Mouse (Mus musculus) heart, embryonic 12.5 days (tissue): Measurements from ENCODE around the gene Rgp1. TPM values are rescaled to one million over a fixed set of nuclear protein-coding genes. Genes with fewer than 3 reads are reported as not detected.

Source experiments
- ATAC-seq: fragments of 200-750 bp; cut with Nextera tagmentation; 2 replicates; pipeline ENCODE4 v1.8.0; 2017; ENCODE audit warnings: moderate TSS enrichment, moderate library complexity; ENCODE audit not compliant: insufficient number of reproducible peaks, low FRiP score
- H3K27ac ChIP-seq: fragments of 300-500 bp; sonication (generic); 2 replicates; pipeline ENCODE4 v1.5.1; 2016; ENCODE audit warnings: mild to moderate bottlenecking, moderate library complexity; ENCODE audit not compliant: poor library complexity, severe bottlenecking
- H3K27me3 ChIP-seq: fragments of 300-500 bp; sonication (generic); replicated peaks from 2 replicates; pipeline ENCODE4 v1.6.1; 2016; ENCODE audit warnings: mild to moderate bottlenecking, moderate library complexity
- H3K36me3 ChIP-seq: fragments of 300-500 bp; sonication (generic); 2 replicates; pipeline ENCODE4 v1.6.1; 2016; ENCODE audit warnings: mild to moderate bottlenecking, moderate library complexity
- H3K4me1 ChIP-seq: fragments of 300-500 bp; sonication (generic); replicated peaks from 2 replicates; pipeline ENCODE4 v1.6.1; 2016; ENCODE audit warnings: mild to moderate bottlenecking
- H3K4me2 ChIP-seq: fragments of 300-500 bp; sonication (generic); 2 replicates; pipeline ENCODE4 v1.6.1; 2016; ENCODE audit warnings: mild to moderate bottlenecking, moderate library complexity
- H3K4me3 ChIP-seq: fragments of 300-500 bp; sonication (generic); 2 replicates; pipeline ENCODE4 v1.5.1; 2016; ENCODE audit warnings: mild to moderate bottlenecking
- H3K9ac ChIP-seq: fragments of 300-500 bp; sonication (generic); 2 replicates; pipeline ENCODE4 v1.6.1; 2016; ENCODE audit warnings: mild to moderate bottlenecking, moderate library complexity
- H3K9me3 ChIP-seq: fragments of 300-500 bp; sonication (generic); replicated peaks from 2 replicates; pipeline ENCODE4 v1.6.1; 2016; ENCODE audit warnings: mild to moderate bottlenecking, moderate library complexity
- WGBS: fragments of 180-500 bp; shearing (Covaris S2); methylation state at CpG from one replicate; pipeline ENCODE4 v1.1.7; 2016; 5-methylcytosine and 5-hydroxymethylcytosine counted together
- polyA plus RNA-seq: library from polyadenylated mRNA; unstranded; fragments of >200 nt; fragmentation: Nextera tagmentation; extraction: Ambion mirVana; gene quantifications from 2 replicates; pipeline ENCODE4 v1.2.1, GENCODE M21; 2016

Gene Rgp1
- polyA plus RNA-seq, 1 experiment from 2014 or later, result 20.4 TPM

GRCm38 (mm10) chr4:43552437-43552836, 26.1 kb upstream of the Rgp1 start:
- no peak overlapping the region for H3K4me3 ChIP-seq
- no peak overlapping the region for H3K9ac ChIP-seq
- no peaks in the 10 kb centered on the region for H3K27me3 ChIP-seq
- no peak overlapping the region for H3K27ac ChIP-seq
- no peak overlapping the region for H3K4me2 ChIP-seq
- ATAC-seq, result no peak
- peaks cover 7% of the 10 kb centered on the region for H3K4me1 ChIP-seq
- H3K9me3 ChIP-seq, result peaks cover 7% of the 10 kb centered on the region; the same call in 1 of the 2 replicates
- WGBS, result 95% methylated on average over 5 of the region's 5 CpGs
- peaks cover 97% of the 10 kb centered on the region for H3K36me3 ChIP-seq

- H3K4me1 ChIP-seq, result peaks cover 21% of the 10 kb centered on the region
- H3K9me3 ChIP-seq, result peaks cover 7% of the 10 kb centered on the region; the same call in 1 of the 2 replicates
- H3K4me3 ChIP-seq, result no peak overlapping the region
- no peak overlapping the region for H3K4me2 ChIP-seq
- ATAC-seq, result no peak
- no peaks in the 10 kb centered on the region for H3K27me3 ChIP-seq
- no peak overlapping the region for H3K9ac ChIP-seq
- H3K36me3 ChIP-seq, result peaks cover 83% of the 10 kb centered on the region
- no peak overlapping the region for H3K27ac ChIP-seq
These were observed 24.6 kb upstream of the Rgp1 start for GRCm38 (mm10) chr4:43553891-43554290.

GRCm38 (mm10) chr4:43555926-43556325, 22.6 kb upstream of the Rgp1 start:
- Histone ChIP-seq H3K4me1 (peaks cover 42% of the 10 kb centered on the region), H3K4me3 (no peak overlapping the region), H3K4me2 (no peak overlapping the region), H3K9ac (no peak overlapping the region), H3K36me3 (peaks cover 65% of the 10 kb centered on the region), H3K27ac (no peak overlapping the region), H3K9me3 (peaks cover 7% of the 10 kb centered on the region; the same call in 1 of the 2 replicates), H3K27me3 (no peaks in the 10 kb centered on the region)
- WGBS, result 94% methylated on average over 7 of the region's 7 CpGs
- ATAC-seq, result no peak

GRCm38 (mm10) chr4:43558028-43558630, 20.4 kb upstream of the Rgp1 start:
- peaks cover 46% of the 10 kb centered on the region for H3K4me1 ChIP-seq
- peak overlapping the region; percentile 100 for H3K27ac ChIP-seq
- H3K4me3 ChIP-seq, result peak overlapping the region; percentile 35
- H3K9ac ChIP-seq, result peak overlapping the region; percentile 72
- ATAC-seq, result no peak; the same call in 1 of the 2 replicates
- peak overlapping the region; percentile 92 for H3K4me2 ChIP-seq
- H3K27me3 ChIP-seq, result no peaks in the 10 kb centered on the region
- no peaks in the 10 kb centered on the region for H3K9me3 ChIP-seq
- WGBS, result 1% methylated on average over 5 of the region's 5 CpGs
- H3K36me3 ChIP-seq, result peaks cover 43% of the 10 kb centered on the region

GRCm38 (mm10) chr4:43558631-43559356, 19.7 kb upstream of the Rgp1 start:
- 12% methylated on average over 13 of the region's 13 CpGs for WGBS
- no peaks in the 10 kb centered on the region for H3K27me3 ChIP-seq
- H3K4me1 ChIP-seq, result peaks cover 52% of the 10 kb centered on the region
- H3K9ac ChIP-seq, result peak overlapping the region; percentile 72
- peak overlapping the region; percentile 35 for H3K4me3 ChIP-seq
- H3K36me3 ChIP-seq, result peaks cover 38% of the 10 kb centered on the region
- peak overlapping the region; percentile 100 for H3K27ac ChIP-seq
- ATAC-seq, result peak; percentile 34; the same call in 1 of the 2 replicates
- no peaks in the 10 kb centered on the region for H3K9me3 ChIP-seq
- H3K4me2 ChIP-seq, result peak overlapping the region; percentile 92

- WGBS, result 53% methylated on average over 13 of the region's 13 CpGs
- peak overlapping the region; percentile 100 for H3K27ac ChIP-seq
- no peak for ATAC-seq
These were observed 18.8 kb upstream of the Rgp1 start for GRCm38 (mm10) chr4:43559519-43560242.

GRCm38 (mm10) chr4:43560243-43560611, 18.3 kb upstream of the Rgp1 start:
- no peaks in the 10 kb centered on the region for H3K27me3 ChIP-seq
- peak overlapping the region; percentile 85 for H3K4me3 ChIP-seq
- H3K9me3 ChIP-seq, result no peaks in the 10 kb centered on the region
- H3K4me2 ChIP-seq, result peak overlapping the region; percentile 92
- H3K36me3 ChIP-seq, result peaks cover 35% of the 10 kb centered on the region
- H3K4me1 ChIP-seq, result peaks cover 57% of the 10 kb centered on the region
- no peak for ATAC-seq
- peak overlapping the region; percentile 100 for H3K27ac ChIP-seq
- peak overlapping the region; percentile 99 for H3K9ac ChIP-seq
- WGBS, result 2% methylated on average over 6 of the region's 6 CpGs

More at GRCm38 (mm10) chr4:43559519-43560242, 18.8 kb upstream of the Rgp1 start:
- Histone ChIP-seq H3K36me3 (peaks cover 35% of the 10 kb centered on the region), H3K27me3 (no peaks in the 10 kb centered on the region), H3K4me2 (peak overlapping the region; percentile 92), H3K4me3 (peak overlapping the region; percentile 85), H3K9me3 (no peaks in the 10 kb centered on the region), H3K9ac (peak overlapping the region; percentile 99), H3K4me1 (peaks cover 57% of the 10 kb centered on the region)

GRCm38 (mm10) chr4:43560976-43561375, 17.5 kb upstream of the Rgp1 start:
- H3K4me2 ChIP-seq, result peak overlapping the region; percentile 92
- peaks cover 35% of the 10 kb centered on the region for H3K36me3 ChIP-seq
- H3K4me1 ChIP-seq, result peaks cover 57% of the 10 kb centered on the region
- H3K9me3 ChIP-seq, result no peaks in the 10 kb centered on the region
- H3K27ac ChIP-seq, result peak overlapping the region; percentile 100
- H3K9ac ChIP-seq, result peak overlapping the region; percentile 99
- ATAC-seq, result no peak
- H3K27me3 ChIP-seq, result no peaks in the 10 kb centered on the region
- 7% methylated on average over 2 of the region's 2 CpGs for WGBS
- H3K4me3 ChIP-seq, result peak overlapping the region; percentile 85

- Histone ChIP-seq H3K4me1 (peaks cover 57% of the 10 kb centered on the region), H3K36me3 (peaks cover 35% of the 10 kb centered on the region), H3K9ac (peak overlapping the region; percentile 99), H3K27me3 (no peaks in the 10 kb centered on the region), H3K27ac (peak overlapping the region; percentile 100), H3K9me3 (no peaks in the 10 kb centered on the region), H3K4me3 (peak overlapping the region; percentile 85), H3K4me2 (peak overlapping the region; percentile 92)
- WGBS, result 2% methylated on average over 16 of the region's 16 CpGs
- ATAC-seq, result 0 out of 2 replicates have a peak, but pooled peaks have one; percentile 7
These were observed 17.0 kb upstream of the Rgp1 start for GRCm38 (mm10) chr4:43561436-43561996.

- no peaks in the 10 kb centered on the region for H3K9me3 ChIP-seq
- H3K4me1 ChIP-seq, result peaks cover 53% of the 10 kb centered on the region
- H3K4me3 ChIP-seq, result peak within 1 kb of the TSS; percentile 85
- peaks cover 37% of the 10 kb centered on the region for H3K36me3 ChIP-seq
- under 1% methylated on average over 62 of the region's 62 CpGs for WGBS
- no peaks in the 10 kb centered on the region for H3K27me3 ChIP-seq
- peak; percentile 91 for ATAC-seq
- H3K9ac ChIP-seq, result peak within 1 kb of the TSS; percentile 99
- peak within 1 kb of the TSS; percentile 100 for H3K27ac ChIP-seq
- peak within 1 kb of the TSS; percentile 92 for H3K4me2 ChIP-seq
These were observed 16.3 kb upstream of the Rgp1 start, which contains the start of the genes Creb3 and Tln1 for GRCm38 (mm10) chr4:43561997-43562768. Gene Creb3 (plus strand): TSS chr4:43562332. Gene Tln1 (minus strand): TSS chr4:43562691.
